Mouse (Mus musculus) testis, adult 2 months (tissue): Measurements from ENCODE around the gene Car6. TPM values are rescaled to one million over a fixed set of nuclear protein-coding genes. Genes with fewer than 3 reads are reported as not detected.

Experiments used
- H3K27ac ChIP-seq: fragments of 200-500 bp; 2 replicates; pipeline ENCODE4 v1.5.1; 2012; ENCODE audit warnings: low read depth, low read length; ENCODE audit not compliant: control insufficient read depth, insufficient read depth
- H3K27me3 ChIP-seq: fragments of 200-500 bp; 2 replicates; pipeline ENCODE4 v1.6.1; 2012; ENCODE audit warnings: mild to moderate bottlenecking, low read length, moderate library complexity; ENCODE audit not compliant: control insufficient read depth, insufficient read depth
- H3K36me3 ChIP-seq: fragments of 200-500 bp; 2 replicates; pipeline ENCODE4 v1.6.1; 2012; ENCODE audit warnings: mild to moderate bottlenecking, low read length; ENCODE audit not compliant: control insufficient read depth, insufficient read depth
- H3K4me1 ChIP-seq: fragments of 200-500 bp; 2 replicates; pipeline ENCODE4 v1.6.1; 2012; ENCODE audit warnings: low read length; ENCODE audit not compliant: control insufficient read depth, insufficient read depth
- H3K4me3 ChIP-seq: fragments of 200-500 bp; 2 replicates; pipeline ENCODE4 v1.5.1; 2012; ENCODE audit warnings: low read depth, mild to moderate bottlenecking, low read length, moderate library complexity, mixed read lengths; ENCODE audit not compliant: control insufficient read depth
- CTCF ChIP-seq: fragments of 200-500 bp; IDR thresholded peaks from 2 replicates; pipeline ENCODE4 v1.5.1; 2012; ENCODE audit warnings: low read depth, mild to moderate bottlenecking, inconsistent platforms, low read length, moderate library complexity; ENCODE audit not compliant: control insufficient read depth, insufficient read depth, insufficient replicate concordance
- POLR2A ChIP-seq: fragments of 200-500 bp; IDR thresholded peaks from 2 replicates; pipeline ENCODE4 v1.6.1; 2012; ENCODE audit warnings: low read depth, mild to moderate bottlenecking, inconsistent platforms, low read length, moderate library complexity; ENCODE audit not compliant: control insufficient read depth
- polyA plus RNA-seq: library from polyadenylated mRNA; depleted of rRNA; stranded (reverse); fragments of >200 nt; gene quantifications from 2 replicates; pipeline ENCODE4 v1.2.3, GENCODE M21; 2012

The Car6 gene
- polyA plus RNA-seq, 1 experiment: 0.10 TPM

DNA sequence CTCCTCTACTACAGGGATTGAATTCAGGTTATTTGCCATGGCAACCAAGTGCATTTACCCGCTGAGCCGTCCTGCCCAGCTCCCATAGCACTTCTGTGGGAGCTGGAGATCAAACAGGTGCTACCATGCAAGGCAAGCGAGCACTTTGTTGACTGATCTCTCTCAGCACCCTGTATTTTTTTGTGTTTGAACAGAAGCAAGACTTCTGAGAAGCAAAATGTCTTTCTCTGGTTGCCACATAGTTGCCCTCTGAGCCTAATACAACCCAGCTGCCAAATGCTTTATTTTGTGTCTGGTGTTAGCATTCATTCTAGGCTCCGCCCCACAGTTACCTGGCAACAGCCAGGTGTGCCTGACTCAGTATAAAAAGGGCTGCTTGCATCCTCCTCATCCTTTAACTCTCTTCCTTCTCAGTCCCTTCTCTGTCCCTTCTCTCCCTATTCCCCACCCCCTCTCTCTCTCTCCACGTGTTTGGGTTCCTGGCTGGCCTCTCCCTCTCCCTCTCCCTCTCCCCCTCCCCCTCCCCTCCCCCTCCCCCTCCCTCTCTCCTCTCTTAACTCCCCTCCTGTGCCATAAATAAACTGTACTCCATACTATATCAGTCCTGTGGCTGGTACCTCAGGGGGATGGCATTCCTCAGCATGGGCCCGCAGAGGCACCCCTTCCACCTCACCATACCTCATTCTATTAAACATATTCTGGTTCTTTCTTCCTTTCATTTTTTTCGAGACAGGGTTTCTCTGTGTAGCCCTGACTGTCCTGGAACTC is 27.6 kb upstream of the Car6 start:
- Histone ChIP-seq H3K4me1 (peaks cover 21% of the 10 kb centered on the region), H3K4me3 (no peak overlapping the region), H3K36me3 (no peaks in the 10 kb centered on the region), H3K27ac (no peak overlapping the region), H3K27me3 (no peaks in the 10 kb centered on the region)
- TF ChIP-seq CTCF (no peak), POLR2A (no peak)

DNA sequence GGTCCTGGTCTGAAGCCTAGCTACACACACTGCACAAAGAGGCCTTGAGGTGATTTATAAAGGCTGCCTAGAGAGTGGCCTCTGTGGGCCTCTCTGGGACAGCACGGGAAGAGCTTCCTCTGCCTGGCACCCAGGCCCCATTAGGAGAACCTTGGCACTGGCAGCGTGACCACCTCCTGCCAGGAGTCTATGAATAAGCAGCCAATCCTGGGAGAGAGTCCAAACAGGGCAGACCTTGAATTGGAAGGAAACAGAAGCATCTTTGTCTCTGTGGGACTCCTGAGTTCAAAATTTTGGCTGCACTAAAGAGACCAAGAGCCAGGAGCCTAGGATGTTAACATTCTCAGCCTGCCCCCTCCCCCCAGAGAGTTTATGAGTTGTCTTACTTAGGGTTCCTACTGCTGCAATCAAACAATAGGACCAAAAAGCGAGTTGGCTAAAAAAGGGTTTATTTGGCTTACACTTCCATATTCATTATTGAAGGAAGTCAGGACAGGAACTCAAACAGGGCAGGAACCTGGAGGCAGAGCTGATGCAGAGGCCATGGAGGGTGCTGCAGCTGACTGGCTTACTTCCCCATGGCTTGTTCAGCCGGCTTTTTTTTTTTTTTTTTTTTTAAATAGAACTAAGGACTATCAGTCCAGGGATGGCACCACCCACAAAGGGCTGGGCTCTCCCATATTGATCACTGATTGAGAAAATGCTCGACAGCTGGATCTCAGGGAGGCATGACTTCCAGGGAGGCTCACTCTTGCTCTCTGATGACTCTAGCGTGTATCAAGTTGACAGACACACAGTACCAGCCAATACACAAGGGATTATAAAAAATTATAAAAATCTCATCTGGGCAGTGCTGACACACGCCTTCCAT is 25.9 kb upstream of the Car6 start:
- H3K4me1 ChIP-seq: peaks cover 20% of the 10 kb centered on the region

DNA sequence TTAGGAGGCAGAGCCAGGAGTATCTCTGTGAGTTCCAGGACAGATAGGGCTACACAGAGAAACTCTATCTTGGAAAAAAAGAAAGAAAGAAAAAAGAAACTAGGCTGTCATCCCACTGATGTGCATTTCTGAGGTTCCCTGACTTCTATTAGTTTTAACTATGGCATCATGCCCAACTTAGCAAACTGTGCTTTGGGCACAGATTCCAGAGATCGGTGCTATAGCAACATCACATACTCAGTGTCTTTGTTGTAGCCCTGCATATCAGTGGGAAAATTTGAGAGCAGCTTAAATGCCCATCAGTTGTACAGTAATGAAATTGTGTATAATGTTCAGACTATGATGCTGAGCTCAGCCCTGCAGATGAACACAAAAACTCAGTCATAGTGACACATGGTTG is 24.6 kb upstream of the Car6 start:
- Histone ChIP-seq H3K4me3 (no peak overlapping the region), H3K27me3 (no peaks in the 10 kb centered on the region), H3K27ac (no peak overlapping the region), H3K36me3 (no peaks in the 10 kb centered on the region), H3K4me1 (peaks cover 14% of the 10 kb centered on the region)
- TF ChIP-seq POLR2A (no peak), CTCF (no peak)

More for the DNA sequence above, 25.9 kb upstream of the Car6 start:
- TF ChIP-seq CTCF (no peak), POLR2A (no peak)
- no peaks in the 10 kb centered on the region for H3K27me3 ChIP-seq
- no peak overlapping the region for H3K27ac ChIP-seq
- no peaks in the 10 kb centered on the region for H3K36me3 ChIP-seq
- no peak overlapping the region for H3K4me3 ChIP-seq

DNA sequence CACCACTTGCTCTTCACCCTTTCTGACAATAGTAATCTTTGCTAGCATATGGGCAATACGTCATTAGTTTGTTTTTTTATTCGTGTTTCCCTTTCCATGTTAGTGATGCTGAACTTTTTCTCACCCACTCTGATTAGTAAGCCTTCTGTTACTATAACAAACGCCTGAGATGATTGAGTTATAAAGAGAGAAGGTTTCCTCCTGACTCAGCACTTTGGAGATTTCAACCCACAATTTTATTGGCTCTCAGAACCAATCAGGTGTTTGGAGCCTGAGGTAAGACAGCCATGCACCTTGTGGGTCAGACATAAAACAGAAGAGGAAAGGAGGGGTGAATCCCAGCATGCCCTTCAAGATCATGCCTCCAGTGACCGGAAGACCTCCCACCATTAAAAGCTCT is 22.7 kb upstream of the Car6 start:
- Histone ChIP-seq H3K27me3 (no peaks in the 10 kb centered on the region), H3K4me3 (no peak overlapping the region), H3K36me3 (no peaks in the 10 kb centered on the region), H3K4me1 (peaks cover 4% of the 10 kb centered on the region; the same call in 1 of the 2 replicates), H3K27ac (no peak overlapping the region)
- TF ChIP-seq POLR2A: no peak
- TF ChIP-seq CTCF: no peak

DNA sequence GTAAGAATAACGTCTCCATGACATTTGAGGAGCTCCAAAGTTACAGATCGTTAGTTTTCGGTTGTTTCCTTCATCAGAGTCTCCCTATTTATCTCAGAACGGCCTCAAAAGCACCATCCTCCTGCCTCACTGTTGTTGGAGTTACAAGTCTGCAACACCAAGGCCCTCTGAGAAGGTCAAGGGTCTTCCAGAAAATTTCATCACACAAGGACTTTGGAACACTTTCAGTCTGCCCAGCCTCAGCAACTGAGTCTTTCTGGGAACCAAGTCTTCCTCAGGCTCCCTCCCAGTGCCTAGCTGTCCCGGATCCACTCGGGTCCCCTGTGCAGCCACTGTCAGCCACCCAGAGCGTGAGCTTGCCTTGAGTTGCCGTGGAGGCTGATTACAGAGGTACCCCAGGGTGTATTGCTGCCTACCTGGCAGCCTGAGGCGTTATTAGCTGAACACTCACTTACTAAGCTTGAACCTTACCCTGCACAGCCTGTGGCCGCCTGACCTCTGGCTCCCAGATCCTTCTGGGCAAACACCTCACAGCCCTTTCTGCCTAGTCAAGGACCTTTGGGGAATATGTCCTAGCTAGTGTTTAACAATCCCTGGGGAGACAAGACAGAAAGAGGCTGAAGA is 20.0 kb upstream of the Car6 start:
- no peaks in the 10 kb centered on the region for H3K4me1 ChIP-seq
- no peak overlapping the region for H3K4me3 ChIP-seq
- no peak overlapping the region for H3K27ac ChIP-seq
- TF ChIP-seq CTCF (no peak), POLR2A (no peak)
- no peaks in the 10 kb centered on the region for H3K27me3 ChIP-seq
- no peaks in the 10 kb centered on the region for H3K36me3 ChIP-seq

DNA sequence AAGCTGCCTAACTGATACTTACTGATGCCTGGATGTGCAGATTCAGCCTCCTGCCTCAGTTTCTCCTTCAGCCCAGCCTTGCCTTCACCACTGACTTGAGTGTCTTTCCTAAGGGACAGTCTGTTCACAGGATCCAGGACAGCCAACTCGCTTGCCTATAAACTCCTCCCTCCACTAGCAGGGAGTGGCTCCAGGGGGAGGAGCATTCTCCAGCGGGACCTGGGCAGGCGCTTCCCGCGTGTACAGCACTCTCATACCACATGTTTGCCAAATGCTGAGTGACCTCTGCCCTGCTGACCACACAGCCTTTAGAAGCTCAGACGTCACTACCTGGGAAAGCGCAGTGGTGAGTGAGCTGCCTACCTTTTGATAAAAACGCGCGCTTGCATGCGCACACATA is 19.5 kb upstream of the Car6 start:
- Histone ChIP-seq H3K4me1 (no peaks in the 10 kb centered on the region), H3K36me3 (no peaks in the 10 kb centered on the region), H3K27ac (no peak overlapping the region), H3K4me3 (no peak overlapping the region), H3K27me3 (no peaks in the 10 kb centered on the region)
- TF ChIP-seq CTCF: no peak
- TF ChIP-seq POLR2A: no peak
